Comparison of ENCODE assay signal across 10 mouse cellular contexts in the genomic region with DNA sequence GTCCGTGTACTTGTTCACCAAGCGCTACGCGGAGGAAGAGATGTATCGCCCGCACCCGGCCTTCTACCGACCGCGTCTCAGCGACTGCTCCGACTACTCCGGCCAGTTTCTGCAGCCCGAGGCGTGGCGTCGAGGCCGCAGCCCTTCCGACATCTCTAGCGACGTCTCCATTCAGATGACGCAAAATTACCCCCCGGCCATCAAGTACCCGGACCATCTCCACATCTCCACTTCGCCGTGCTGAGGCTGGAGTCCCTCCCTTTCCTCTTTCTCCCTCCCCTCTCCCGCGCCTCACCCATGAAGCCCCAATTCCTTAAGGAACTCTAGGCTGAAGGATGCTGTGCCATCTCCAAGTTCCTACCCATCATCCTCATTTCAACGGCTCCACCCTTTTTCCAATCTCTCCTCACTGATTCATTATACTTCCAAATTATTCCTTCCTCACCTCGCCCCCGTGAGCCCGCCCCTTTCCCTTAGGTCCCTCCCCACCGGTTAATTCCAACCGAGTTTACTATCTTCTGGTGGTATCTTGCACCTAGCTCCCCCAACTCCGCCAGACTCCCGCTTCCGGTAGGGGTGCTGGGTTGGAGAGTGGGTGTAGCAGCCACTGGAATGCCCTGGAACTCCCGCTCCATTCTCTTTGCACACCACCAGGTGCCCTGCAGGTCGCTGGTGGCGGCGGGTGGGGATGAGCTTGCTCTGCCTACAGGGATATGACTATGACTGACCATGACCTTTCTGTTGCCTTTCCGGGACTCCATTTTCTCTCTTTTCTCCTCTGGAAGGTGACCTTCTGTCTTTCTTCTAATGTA. TPM values are rescaled to one million over a fixed set of nuclear protein-coding genes. Genes with fewer than 3 reads are reported as not detected.
DNase-seq lines count a peak whose midpoint lies in the region; ATAC-seq lines count a peak whose summit lies in the region.
"Had no signal": no experiment of that assay in that cellular context is flagged by ENCODE, and none has a peak within 500 bp of the region (broad histone marks: within the 10 kb centered on the region; RNA-seq: fewer than 3 reads in every experiment).

No protein-coding gene starts in this region.

- no peaks in the 10 kb centered on the region for H3K36me3 ChIP-seq in heart, embryonic 10.5 days
- no peaks in the 10 kb centered on the region for H3K36me3 ChIP-seq in megakaryocyte, embryonic 14.5 days (replicated peaks; ENCODE audit: low read length)

- peaks cover 43% of the 10 kb centered on the region for H3K27me3 ChIP-seq in heart, embryonic 10.5 days (ENCODE audit: insufficient read depth, poor library complexity, severe bottlenecking)
- peaks cover 39% of the 10 kb centered on the region for H3K27me3 ChIP-seq in megakaryocyte, embryonic 14.5 days (replicated peaks)

- ATAC-seq in megakaryocyte, adult 5-6 weeks (ENCODE audit: poor library complexity, severe bottlenecking), result no peak

- H3K4me3 ChIP-seq in heart, embryonic 10.5 days, result peak overlapping the region; percentile 52
- H3K4me3 ChIP-seq in megakaryocyte, embryonic 14.5 days (replicated peaks), result peak overlapping the region; percentile 44
- H3K4me3 ChIP-seq: myocyte had no signal

- no peaks in the 10 kb centered on the region for H3K9me3 ChIP-seq in heart, embryonic 10.5 days
- H3K9me3 ChIP-seq in megakaryocyte, embryonic 14.5 days, result no peaks in the 10 kb centered on the region

- WGBS in heart, embryonic 10.5 days, result 2% methylated on average over 42 of the region's 42 CpGs

- H3K27ac ChIP-seq in heart, embryonic 10.5 days, result no peak overlapping the region

- DNase-seq in heart, embryonic 10.5 days (ENCODE audit: low spot score), result no peak
- no peak for DNase-seq in heart, adult 18-20 months
- peak; percentile 18 to 30 for DNase-seq in kidney, postnatal 4 days
- peak; percentile 46 for DNase-seq in testis, postnatal 10 days (ENCODE audit: low spot score)
- no peak for DNase-seq in spleen, adult 18-20 months
- DNase-seq in layer of hippocampus, adult 8-10 months (ENCODE audit: low spot score in 2 of 2), result no peak
- DNase-seq: cerebellum, adult 11 months had no signal

- H3K4me1 ChIP-seq in heart, embryonic 10.5 days, result peaks cover 16% of the 10 kb centered on the region
- peaks cover 24% of the 10 kb centered on the region; the same call in 1 of the 2 replicates for H3K4me1 ChIP-seq in megakaryocyte, embryonic 14.5 days

RNA-seq across cellular contexts. Expression of gene Cacng8, which starts 23.6 kb away (rescaled TPM):
- polyA plus RNA-seq in heart, embryonic 10.5 days (2016; fragmentation: Nextera tagmentation; extraction: Ambion mirVana), result 1.8 and 2.3 TPM in 2 replicates
- total RNA-seq in heart, adult 18-20 months (2021), result not detected
- polyA plus RNA-seq in megakaryocyte, embryonic 14.5 days (2012; ENCODE audit: insufficient read depth, low replicate concordance), result not detected in 2 replicates
- total RNA-seq in megakaryocyte, adult 5-6 weeks (2015), result not detected in 2 replicates
- total RNA-seq in megakaryocyte, adult 5-6 weeks (2017), result not detected in 2 replicates
- 100 to 1,000 TPM; 331 to 354 (median 340) TPM for total RNA-seq in layer of hippocampus, adult 8-10 months (2022)

RNA-seq across cellular contexts. Expression of gene Cacng7, which starts 34.2 kb away (rescaled TPM):
- polyA plus RNA-seq in heart, embryonic 10.5 days (2016; fragmentation: Nextera tagmentation; extraction: Ambion mirVana), result 0.22 and 1.3 TPM in 2 replicates
- 1 to 10 TPM; 3.7 to 4.6 TPM for total RNA-seq in heart, adult 18-20 months (2021)
- polyA plus RNA-seq in megakaryocyte, embryonic 14.5 days (2012; ENCODE audit: insufficient read depth, low replicate concordance), result not detected in 2 replicates
- total RNA-seq in megakaryocyte, adult 5-6 weeks (2015), result not detected in 2 replicates
- not detected in 2 replicates for total RNA-seq in megakaryocyte, adult 5-6 weeks (2017)
- 100 to 1,000 TPM; 131 to 139 (median 137) TPM for total RNA-seq in layer of hippocampus, adult 8-10 months (2022)

RNA-seq across cellular contexts. Expression of gene Cacng6, which starts 57.1 kb away (rescaled TPM):
- 9.6 and 23.7 TPM in 2 replicates for polyA plus RNA-seq in heart, embryonic 10.5 days (2016; fragmentation: Nextera tagmentation; extraction: Ambion mirVana)
- 1 to 10 TPM; 1.5 to 2.0 TPM for total RNA-seq in heart, adult 18-20 months (2021)
- not detected in 2 replicates for polyA plus RNA-seq in megakaryocyte, embryonic 14.5 days (2012; ENCODE audit: insufficient read depth, low replicate concordance)
- not detected in 2 replicates for total RNA-seq in megakaryocyte, adult 5-6 weeks (2015)
- total RNA-seq in megakaryocyte, adult 5-6 weeks (2017), result not detected in 2 replicates
- 1 to 10 TPM; 1.2 to 2.5 (median 1.5) TPM for total RNA-seq in layer of hippocampus, adult 8-10 months (2022)

Comparison
In these comparisons a context has a peak if more than half of its experiments do, and no peak if none do; other contexts are left out.
1. DNase-seq: peak in kidney, postnatal 4 days (2 of 2) and testis, postnatal 10 days (single experiment); none in heart, embryonic 10.5 days (single experiment), heart, adult 18-20 months (0 of 2), spleen, adult 18-20 months (0 of 2) and layer of hippocampus, adult 8-10 months (0 of 2).
2. RNA of gene Cacng8, which starts 23.6 kb away (total RNA-seq): 331 to 354 TPM in layer of hippocampus, adult 8-10 months; not detected in megakaryocyte, adult 5-6 weeks and not detected in heart, adult 18-20 months; every median in the first group is over 100 times any median in the second.
3. RNA of gene Cacng7, which starts 34.2 kb away (total RNA-seq): 131 to 139 TPM in layer of hippocampus, adult 8-10 months; 3.7 to 4.6 TPM in heart, adult 18-20 months and not detected in megakaryocyte, adult 5-6 weeks; every median in the first group is over 10 times any median in the second.